Mouse (Mus musculus) stomach, embryonic 15.5 days (tissue): ENCODE measurements around the gene Wnt11. TPM values are rescaled to one million over a fixed set of nuclear protein-coding genes. Genes with fewer than 3 reads are reported as not detected.

Source experiments
- ATAC-seq: fragments of 200-750 bp; cut with Nextera tagmentation; 2 replicates; pipeline ENCODE4 v1.8.0; 2017; ENCODE audit warnings: low read depth, moderate number of reproducible peaks, moderate TSS enrichment; ENCODE audit not compliant: insufficient read depth, low FRiP score
- H3K27ac ChIP-seq: fragments of 300-500 bp; sonication (generic); 2 replicates; pipeline ENCODE4 v1.5.1; 2015; ENCODE audit warnings: mild to moderate bottlenecking, inconsistent platforms
- H3K27me3 ChIP-seq: fragments of 300-500 bp; sonication (generic); replicated peaks from 2 replicates; pipeline ENCODE4 v1.6.1; 2015; ENCODE audit warnings: inconsistent platforms
- H3K36me3 ChIP-seq: fragments of 300-500 bp; sonication (generic); 2 replicates; pipeline ENCODE4 v1.6.1; 2015; ENCODE audit warnings: inconsistent platforms
- H3K4me1 ChIP-seq: fragments of 300-500 bp; sonication (generic); 2 replicates; pipeline ENCODE4 v1.6.1; 2015; ENCODE audit warnings: inconsistent platforms
- H3K4me2 ChIP-seq: fragments of 300-500 bp; sonication (generic); 2 replicates; pipeline ENCODE4 v1.6.1; 2015; ENCODE audit warnings: mild to moderate bottlenecking, inconsistent platforms
- H3K4me3 ChIP-seq: fragments of 300-500 bp; sonication (generic); replicated peaks from 2 replicates; pipeline ENCODE4 v1.5.1; 2015; ENCODE audit warnings: inconsistent platforms
- H3K9ac ChIP-seq: fragments of 300-500 bp; sonication (generic); 2 replicates; pipeline ENCODE4 v1.6.1; 2015; ENCODE audit warnings: inconsistent platforms
- H3K9me3 ChIP-seq: fragments of 300-500 bp; sonication (generic); 2 replicates; pipeline ENCODE4 v1.6.1; 2016; ENCODE audit warnings: inconsistent platforms
- WGBS: fragments of 180-500 bp; shearing (Covaris S2); methylation state at CpG from one replicate; pipeline ENCODE4 v1.1.7; 2015; 5-methylcytosine and 5-hydroxymethylcytosine counted together
- polyA plus RNA-seq: library from polyadenylated mRNA; unstranded; fragments of >200 nt; fragmentation: Nextera tagmentation; extraction: Ambion mirVana; gene quantifications from 2 replicates; pipeline ENCODE4 v1.2.1, GENCODE M21; 2015

The Wnt11 gene
- polyA plus RNA-seq, 1 experiment from 2014 or later = 5.5 TPM

DNA sequence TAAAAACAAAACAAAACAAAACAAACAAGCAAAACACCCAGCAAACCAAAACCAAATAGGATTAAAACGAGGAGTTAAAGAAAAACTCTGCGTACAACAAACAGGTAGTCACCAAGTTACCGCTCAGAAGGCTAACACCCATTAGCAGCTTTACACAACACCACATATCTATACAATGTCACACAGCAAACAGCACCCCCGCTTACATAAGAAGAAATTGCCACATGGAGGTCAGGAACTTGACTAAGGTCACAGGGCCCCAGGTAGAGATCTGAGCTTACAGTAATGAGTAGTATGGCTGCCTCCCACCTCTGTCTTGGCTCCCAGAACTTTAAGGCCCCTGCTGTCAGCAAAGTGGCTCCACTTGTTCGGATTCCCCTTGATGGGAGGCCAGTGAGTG, 59.4 kb downstream of the Wnt11 start:
- Histone ChIP-seq H3K4me3 (no peak overlapping the region), H3K9me3 (no peaks in the 10 kb centered on the region), H3K27ac (peak overlapping the region; percentile 55), H3K27me3 (no peaks in the 10 kb centered on the region), H3K4me2 (no peak overlapping the region), H3K9ac (no peak overlapping the region), H3K4me1 (peaks cover 44% of the 10 kb centered on the region), H3K36me3 (no peaks in the 10 kb centered on the region)
- ATAC-seq = no peak
- 88% methylated on average over 5 of the region's 5 CpGs for WGBS

DNA sequence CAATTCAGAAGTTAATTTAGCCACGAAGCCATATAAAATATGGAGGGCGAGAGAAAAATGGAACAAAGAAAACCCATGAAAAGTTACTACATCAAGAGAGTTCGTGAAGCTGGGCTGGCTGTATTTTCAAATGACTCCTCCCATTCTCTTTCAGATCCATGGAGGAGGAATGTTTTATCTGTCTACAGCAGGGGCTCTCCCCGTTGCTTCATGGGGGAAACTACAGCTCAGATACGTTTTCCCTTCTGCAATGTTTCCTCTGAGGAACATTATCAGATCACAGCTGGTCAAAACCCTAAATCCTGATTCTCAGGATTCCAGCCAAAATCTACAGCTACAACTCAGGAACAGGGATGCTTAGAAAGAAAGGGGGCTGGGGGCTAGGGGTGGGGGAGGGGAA, 59.9 kb downstream of the Wnt11 start:
- Histone ChIP-seq H3K4me1 (peaks cover 44% of the 10 kb centered on the region), H3K36me3 (no peaks in the 10 kb centered on the region), H3K27ac (peak overlapping the region; percentile 55), H3K4me2 (no peak overlapping the region), H3K27me3 (no peaks in the 10 kb centered on the region), H3K9ac (no peak overlapping the region), H3K4me3 (no peak overlapping the region), H3K9me3 (no peaks in the 10 kb centered on the region)
- ATAC-seq = no peak
- 36% methylated on average over 5 of the region's 5 CpGs for WGBS

DNA sequence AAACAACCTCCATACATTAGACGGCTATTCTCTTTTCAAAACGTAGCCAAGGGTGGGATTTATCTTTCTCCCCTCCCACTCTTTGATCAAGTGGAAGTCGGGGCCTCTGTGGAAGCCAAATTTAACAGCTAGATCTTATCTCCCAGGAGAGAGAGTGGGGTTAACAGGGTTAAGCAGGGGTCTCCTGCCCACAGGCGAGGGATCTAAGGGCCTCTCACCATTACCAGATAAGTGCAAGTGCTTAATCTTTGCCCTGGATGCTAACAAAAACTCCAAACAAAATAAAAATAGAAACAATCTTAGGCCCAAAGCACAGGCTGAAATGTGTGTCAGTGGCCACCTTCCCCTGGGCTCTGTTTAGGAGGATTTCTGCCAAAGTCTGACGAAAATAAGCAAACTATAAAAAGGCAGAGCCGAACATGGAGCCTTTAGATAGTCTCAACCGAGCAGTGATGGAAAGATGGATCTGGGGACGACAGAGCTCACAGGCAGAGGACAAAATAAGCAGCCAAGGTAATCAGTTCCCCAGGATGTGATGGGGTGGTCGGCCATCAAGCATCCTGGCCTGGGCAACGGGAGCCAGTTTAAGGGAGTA, 60.7 kb downstream of the Wnt11 start:
- no peak for ATAC-seq
- H3K4me2 ChIP-seq = no peak overlapping the region
- H3K27me3 ChIP-seq = no peaks in the 10 kb centered on the region
- WGBS = 22% methylated on average over 10 of the region's 10 CpGs
- peak overlapping the region; percentile 55 for H3K27ac ChIP-seq
- no peak overlapping the region for H3K9ac ChIP-seq
- no peaks in the 10 kb centered on the region for H3K9me3 ChIP-seq
- H3K4me3 ChIP-seq = no peak overlapping the region
- peaks cover 49% of the 10 kb centered on the region for H3K4me1 ChIP-seq
- no peaks in the 10 kb centered on the region for H3K36me3 ChIP-seq

DNA sequence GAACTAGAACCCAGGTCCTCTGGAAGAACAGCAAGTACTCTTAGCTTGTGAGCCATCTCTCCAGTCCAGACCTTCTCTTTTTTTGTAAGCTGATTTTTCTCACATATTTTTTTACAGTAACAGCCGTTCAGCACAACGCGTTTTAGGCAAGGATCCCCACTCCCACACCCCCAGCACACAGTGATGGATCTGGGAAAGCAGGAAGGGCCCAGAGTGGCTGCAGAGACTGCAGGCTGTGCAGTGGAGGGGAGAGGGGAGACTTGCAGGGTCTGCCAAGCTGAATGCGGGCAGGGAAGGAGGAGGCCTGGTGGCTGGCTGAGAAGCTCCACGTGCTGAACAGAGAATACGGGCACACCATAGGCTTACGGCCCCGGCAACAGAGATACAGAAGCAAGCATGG, 62.4 kb downstream of the Wnt11 start:
- peaks cover 47% of the 10 kb centered on the region for H3K4me1 ChIP-seq
- no peak overlapping the region for H3K27ac ChIP-seq
- no peaks in the 10 kb centered on the region for H3K27me3 ChIP-seq
- no peaks in the 10 kb centered on the region for H3K36me3 ChIP-seq
- no peak overlapping the region for H3K4me2 ChIP-seq
- WGBS = 86% methylated on average over 8 of the region's 8 CpGs
- H3K9me3 ChIP-seq = no peaks in the 10 kb centered on the region
- no peak overlapping the region for H3K4me3 ChIP-seq
- H3K9ac ChIP-seq = no peak overlapping the region
- no peak for ATAC-seq

DNA sequence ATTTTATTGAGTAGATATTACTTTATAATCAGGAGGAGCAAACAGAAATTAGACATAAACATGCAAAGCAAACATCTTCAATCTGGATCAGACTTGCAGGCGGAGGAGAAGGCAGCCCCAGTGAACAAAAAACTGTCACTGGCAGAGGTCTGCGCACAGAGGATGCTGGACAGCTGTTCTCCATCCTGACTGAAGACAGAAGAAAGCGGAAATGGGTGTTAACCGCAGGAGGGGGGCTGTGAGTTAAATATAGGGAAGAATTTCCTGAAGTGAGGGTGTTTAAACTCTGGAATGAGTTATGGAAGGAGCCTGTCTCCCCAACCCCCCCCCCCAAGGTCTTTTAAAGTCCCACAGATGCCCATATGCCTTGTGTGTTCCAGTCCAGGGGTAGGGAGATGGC, 64.9 kb downstream of the Wnt11 start:
- H3K9ac ChIP-seq = no peak overlapping the region
- WGBS = 34% methylated on average over 4 of the region's 4 CpGs
- H3K4me3 ChIP-seq = no peak overlapping the region
- ATAC-seq = peak; percentile 56; the same call in 1 of the 2 replicates
- H3K36me3 ChIP-seq = no peaks in the 10 kb centered on the region
- peaks cover 56% of the 10 kb centered on the region for H3K4me1 ChIP-seq
- no peaks in the 10 kb centered on the region for H3K9me3 ChIP-seq
- no peak overlapping the region for H3K4me2 ChIP-seq
- peak overlapping the region; percentile 64 for H3K27ac ChIP-seq
- no peaks in the 10 kb centered on the region for H3K27me3 ChIP-seq

DNA sequence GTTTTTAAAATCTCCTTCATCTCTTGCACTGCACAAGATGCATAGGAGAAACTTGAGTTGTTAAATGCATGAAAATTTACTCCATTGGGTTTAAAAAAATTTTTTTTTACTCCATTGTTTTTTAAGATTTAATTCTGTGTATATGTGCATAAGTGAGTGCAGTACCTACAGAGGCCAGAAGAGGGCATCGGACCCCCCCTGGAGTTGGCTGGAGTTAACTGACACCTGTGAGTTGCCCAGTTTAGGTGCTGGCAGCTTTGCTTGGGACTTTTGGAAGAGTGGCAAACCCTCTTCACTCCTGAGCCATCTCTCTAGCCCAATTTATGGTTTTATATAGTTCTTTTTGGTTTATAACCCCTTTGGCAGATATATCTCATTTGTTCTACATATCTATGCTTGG, 66.2 kb downstream of the Wnt11 start:
- no peaks in the 10 kb centered on the region for H3K36me3 ChIP-seq
- no peaks in the 10 kb centered on the region for H3K27me3 ChIP-seq
- no peaks in the 10 kb centered on the region for H3K9me3 ChIP-seq
- no peak for ATAC-seq
- no peak overlapping the region for H3K4me3 ChIP-seq
- no peak overlapping the region for H3K27ac ChIP-seq
- 91% methylated on average over 1 of the region's 1 CpGs for WGBS
- H3K4me1 ChIP-seq = peaks cover 46% of the 10 kb centered on the region
- no peak overlapping the region for H3K4me2 ChIP-seq
- no peak overlapping the region for H3K9ac ChIP-seq

DNA sequence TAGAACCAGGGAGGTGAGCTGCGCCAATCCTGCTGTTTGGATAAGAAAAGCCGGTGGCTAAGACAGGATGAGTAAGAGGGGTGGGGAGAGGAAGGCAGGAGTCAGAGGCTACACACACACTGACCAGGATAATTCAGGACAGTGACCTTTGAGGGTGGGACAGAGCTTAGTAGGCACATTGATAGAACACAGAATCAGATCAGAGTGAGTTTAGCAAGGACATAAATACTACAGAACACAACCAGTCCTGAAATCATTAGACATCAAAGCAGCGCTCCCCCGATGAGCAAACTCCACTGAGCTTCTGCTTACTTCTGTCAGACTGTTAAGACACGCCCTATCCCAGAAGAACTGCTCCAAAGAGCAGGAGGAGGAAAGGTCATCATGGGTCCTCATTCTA, 69.0 kb downstream of the Wnt11 start:
- Histone ChIP-seq H3K4me1 (peaks cover 25% of the 10 kb centered on the region), H3K9ac (no peak overlapping the region), H3K9me3 (no peaks in the 10 kb centered on the region), H3K4me2 (no peak overlapping the region), H3K36me3 (no peaks in the 10 kb centered on the region), H3K27me3 (no peaks in the 10 kb centered on the region), H3K4me3 (no peak overlapping the region), H3K27ac (0 out of 2 replicates have a peak overlapping the region, but pooled peaks have one; percentile 36)
- ATAC-seq = no peak
- 36% methylated on average over 5 of the region's 5 CpGs for WGBS

Other genes starting within 250 kb of the Wnt11 start
- 17.6 and 19.4 TPM in 2 replicates for gene Emsy, start 178.3 kb upstream of the Wnt11 start, polyA plus RNA-seq
- gene Thap12, start 132.0 kb upstream of the Wnt11 start, polyA plus RNA-seq = 47.2 and 49.5 TPM in 2 replicates